Mouse (Mus musculus) embryo, embryonic 10.5 days (tissue): ENCODE data around the gene Lce1l.
"Not testable (repeated sequence)": the region's sequence is repeated elsewhere in the genome, so short reads cannot be mapped to it uniquely, and the experiment has no call there.

Experiments
- DNase-seq: peaks from one replicate; pipeline ENCODE4 v3.0.0-alpha.2; 2015; ENCODE audit warnings: low spot score

The Lce1l gene

GRCm38 (mm10) chr3:92851186-92851585 lies at the start of gene Lce1l:
Gene Lce1l, minus strand, starts transcription at chr3:92851286.
- no peak for DNase-seq

- no peak for DNase-seq
Observed at GRCm38 (mm10) chr3:92894489-92894888, 43.4 kb upstream of the Lce1l start.

GRCm38 (mm10) chr3:92894063-92894462 lies 43.0 kb upstream of the Lce1l start:
- no peak for DNase-seq

- DNase-seq: no peak
Observed at GRCm38 (mm10) chr3:92874180-92874579, 23.1 kb upstream of the Lce1l start.

- DNase-seq: no peak
Observed at GRCm38 (mm10) chr3:92870116-92870515, 19.0 kb upstream of the Lce1l start, which contains the start of gene 2310050C09Rik. Gene 2310050C09Rik, minus strand, starts transcription at chr3:92870216.

- DNase-seq: no peak
Observed at GRCm38 (mm10) chr3:92827108-92827507, 24.0 kb downstream of the Lce1l start, which contains the start of gene Kprp. Gene Kprp, minus strand, starts transcription at chr3:92827247.

GRCm38 (mm10) chr3:92825808-92826207 lies 25.3 kb downstream of the Lce1l start:
- no peak for DNase-seq

GRCm38 (mm10) chr3:92816036-92816435 lies 35.0 kb downstream of the Lce1l start:
- DNase-seq: not testable (repeated sequence)

- DNase-seq: no peak
Observed at GRCm38 (mm10) chr3:92815581-92815980, 35.5 kb downstream of the Lce1l start.

- no peak for DNase-seq
Observed at GRCm38 (mm10) chr3:92807791-92808190, 43.3 kb downstream of the Lce1l start, which contains the start of gene Lce1k. Gene Lce1k, minus strand, starts transcription at chr3:92807891.
